Mouse (Mus musculus) CH12.LX (cell line): Measurements from ENCODE around the gene Gpr19. TPM values are rescaled to one million over a fixed set of nuclear protein-coding genes. Genes with fewer than 3 reads are reported as not detected.
A peak's percentile ranks its signal among the peaks of the same experiment; 100 is the strongest.

Experiments used
- DNase-seq: peaks from one replicate; pipeline ENCODE4 v3.0.0-alpha.2; 2013; ENCODE audit errors: extremely low read depth
- H3K27ac ChIP-seq: 2 replicates; pipeline ENCODE4 v1.5.1; 2012; ENCODE audit warnings: low read depth, mild to moderate bottlenecking, control low read depth, moderate library complexity; ENCODE audit not compliant: insufficient read depth
- H3K27me3 ChIP-seq: replicated peaks from 2 replicates; pipeline ENCODE3; 2012; ENCODE audit warnings: inconsistent platforms
- H3K36me3 ChIP-seq, 2 experiments: replicated peaks in 1 of 2; 2 replicates each; pipeline versions ENCODE3 to v1.6.1; 2012; ENCODE audit warnings: inconsistent platforms in 1 of 2, low read length in 1 of 2, mild to moderate bottlenecking in 1 of 2, mixed read lengths in 1 of 2, moderate library complexity in 1 of 2; ENCODE audit not compliant: control insufficient read depth in 1 of 2, insufficient read depth in 1 of 2
- H3K4me1 ChIP-seq, 2 experiments: 2 replicates each; pipeline ENCODE4 v1.6.1; 2012; ENCODE audit warnings: inconsistent platforms in 1 of 2, moderate library complexity in 1 of 2; ENCODE audit not compliant: insufficient read depth in 2 of 2, control insufficient read depth in 1 of 2
- H3K4me2 ChIP-seq: 2 replicates; pipeline ENCODE4 v1.6.1; 2012; ENCODE audit warnings: low read depth, mild to moderate bottlenecking, control low read depth; ENCODE audit not compliant: poor library complexity, insufficient read depth, severe bottlenecking
- H3K4me3 ChIP-seq, 3 experiments: fragments of 150-350 bp in 1 of 3; sonication (generic) in 1 of 3; replicated peaks in 1 of 3; 2 replicates each; pipeline versions ENCODE3 to v1.5.1; 2011 to 2012; ENCODE audit warnings: low read depth in 2 of 3, low read length in 2 of 3, mild to moderate bottlenecking in 2 of 3, moderate library complexity in 2 of 3, control low read depth in 1 of 3, improper control_type of control experiment in 1 of 3, inconsistent platforms in 1 of 3, mixed read lengths in 1 of 3; ENCODE audit not compliant: poor library complexity in 1 of 3
- H3K79me2 ChIP-seq: replicated peaks from 2 replicates; pipeline ENCODE4 v1.6.1; 2012; ENCODE audit warnings: mild to moderate bottlenecking, moderate library complexity; ENCODE audit not compliant: control insufficient read depth, poor library complexity, insufficient read depth, severe bottlenecking; ENCODE audit errors: extremely low read depth
- H3K9ac ChIP-seq: 2 replicates; pipeline ENCODE4 v1.6.1; 2012; ENCODE audit warnings: low read depth, mild to moderate bottlenecking, control low read depth, moderate library complexity; ENCODE audit not compliant: insufficient read depth
- H3K9me3 ChIP-seq: replicated peaks from 2 replicates; pipeline ENCODE3; 2012; ENCODE audit warnings: low read length, inconsistent platforms, mixed read lengths
- BHLHE40 ChIP-seq: IDR thresholded peaks from 2 replicates; pipeline ENCODE4 v1.6.1; 2011; ENCODE audit warnings: mild to moderate bottlenecking, low read depth, low read length, improper control_type of control experiment
- CHD1 ChIP-seq: IDR thresholded peaks from 2 replicates; pipeline ENCODE4 v1.6.1; 2012; ENCODE audit warnings: low read depth, low read length, improper control_type of control experiment, inconsistent platforms
- CHD2 ChIP-seq: IDR thresholded peaks from 2 replicates; pipeline ENCODE4 v1.6.1; 2011; ENCODE audit warnings: low read length, improper control_type of control experiment
- CTCF ChIP-seq, 2 experiments: IDR thresholded peaks in 1 of 2; conservative IDR thresholded peaks in 1 of 2; 2 replicates each; pipeline ENCODE4 v1.5.1; 2011 to 2012; ENCODE audit warnings: low read depth in 2 of 2, low read length in 2 of 2, improper control_type of control experiment in 1 of 2, inconsistent platforms in 1 of 2, mild to moderate bottlenecking in 1 of 2, moderate library complexity in 1 of 2
- ELF1 ChIP-seq: IDR thresholded peaks from 2 replicates; pipeline ENCODE4 v1.6.1; 2014; ENCODE audit warnings: low read depth, mild to moderate bottlenecking, inconsistent platforms, low read length, improper control_type of control experiment
- EP300 ChIP-seq: IDR thresholded peaks from 2 replicates; pipeline ENCODE4 v1.6.1; 2011; ENCODE audit warnings: low read length, improper control_type of control experiment
- ETS1 ChIP-seq: conservative IDR thresholded peaks from 2 replicates; pipeline ENCODE4 v1.6.1; 2012; ENCODE audit warnings: low read depth, mild to moderate bottlenecking, inconsistent platforms, low read length, improper control_type of control experiment, moderate library complexity
- HCFC1 ChIP-seq: IDR thresholded peaks from 2 replicates; pipeline ENCODE4 v1.6.1; 2012; ENCODE audit warnings: low read depth, mild to moderate bottlenecking, inconsistent platforms, low read length, improper control_type of control experiment
- IRF4 ChIP-seq: IDR thresholded peaks from 2 replicates; pipeline ENCODE4 v1.6.1; 2014; ENCODE audit warnings: low read depth, mild to moderate bottlenecking, inconsistent platforms, low read length, improper control_type of control experiment
- KAT2A ChIP-seq: IDR thresholded peaks from 2 replicates; pipeline ENCODE4 v1.6.1; 2012; ENCODE audit warnings: low read length, improper control_type of control experiment, inconsistent platforms; ENCODE audit not compliant: insufficient replicate concordance
- MAX ChIP-seq: IDR thresholded peaks from 2 replicates; pipeline ENCODE4 v1.6.1; 2011; ENCODE audit warnings: low read length, improper control_type of control experiment
- MEF2A ChIP-seq: IDR thresholded peaks from 2 replicates; pipeline ENCODE4 v1.6.1; 2014; ENCODE audit warnings: low read depth, mild to moderate bottlenecking, inconsistent platforms, low read length, improper control_type of control experiment, borderline replicate concordance
- MXI1 ChIP-seq: IDR thresholded peaks from 2 replicates; pipeline ENCODE4 v1.6.1; 2011; ENCODE audit warnings: mild to moderate bottlenecking, low read depth, low read length, improper control_type of control experiment
- MYC ChIP-seq: IDR thresholded peaks from 2 replicates; pipeline ENCODE4 v1.6.1; 2011; ENCODE audit warnings: low read depth, mild to moderate bottlenecking, improper control_type of control experiment, low read length
- NRF1 ChIP-seq: IDR thresholded peaks from 2 replicates; pipeline ENCODE4 v1.6.1; 2014; ENCODE audit warnings: low read depth, mild to moderate bottlenecking, inconsistent platforms, low read length, improper control_type of control experiment, moderate library complexity
- PAX5 ChIP-seq: IDR thresholded peaks from 2 replicates; pipeline ENCODE4 v1.6.1; 2012; ENCODE audit warnings: low read length, inconsistent platforms, mixed read lengths
- SIN3A ChIP-seq: IDR thresholded peaks from 2 replicates; pipeline ENCODE4 v1.6.1; 2012; ENCODE audit warnings: low read length, improper control_type of control experiment, inconsistent platforms
- SMC3 ChIP-seq: IDR thresholded peaks from 2 replicates; pipeline ENCODE4 v1.6.1; 2011; ENCODE audit warnings: low read depth, low read length, improper control_type of control experiment
- TBP ChIP-seq: conservative IDR thresholded peaks from 2 replicates; pipeline ENCODE4 v1.6.1; 2011; ENCODE audit warnings: low read depth, low read length, improper control_type of control experiment
- TCF12 ChIP-seq: IDR thresholded peaks from 2 replicates; pipeline ENCODE4 v1.6.1; 2014; ENCODE audit warnings: low read depth, mild to moderate bottlenecking, inconsistent platforms, low read length, improper control_type of control experiment
- UBTF ChIP-seq: IDR thresholded peaks from 2 replicates; pipeline ENCODE4 v1.6.1; 2012; ENCODE audit warnings: low read depth, mild to moderate bottlenecking, inconsistent platforms, low read length, improper control_type of control experiment, moderate library complexity
- USF2 ChIP-seq: conservative IDR thresholded peaks from 2 replicates; pipeline ENCODE4 v1.6.1; 2011; ENCODE audit warnings: low read depth, low read length, improper control_type of control experiment
- ZNF384 ChIP-seq: IDR thresholded peaks from 2 replicates; pipeline ENCODE4 v1.6.1; 2012; ENCODE audit warnings: low read depth, low read length, improper control_type of control experiment, inconsistent platforms
- dilution Hi-C: fragments of 300-500 bp; cut with MboI; formaldehyde crosslinking; loops from 2 replicates; pipeline ENCODE4 v1.14.3; 2020; ENCODE audit warnings: low sequenced_read_pairs; ENCODE audit not compliant: extremely low pct_unique_long_range_greater_than_20kb, extremely low pct_ligation_motif_present
- in situ Hi-C: fragments of 300-500 bp; cut with MboI; formaldehyde crosslinking; loops from 3 replicates; pipeline ENCODE4 v1.14.3; 2019; ENCODE audit warnings: low sequenced_read_pairs, low pct_ligation_motif_present, low pct_unique_long_range_greater_than_20kb, mixed read lengths
- polyA plus RNA-seq: library from polyadenylated mRNA; unstranded; fragments of >175 nt; gene quantifications from 2 replicates; pipeline ENCODE4 v1.2.1, GENCODE M21; 2012; ENCODE audit warnings: low read depth; ENCODE audit not compliant: insufficient read length
- total RNA-seq, 2 experiments: library from RNA; depleted of rRNA; stranded (reverse); fragments of 300-350 nt in 1 of 2; fragments of >200 nt in 1 of 2; gene quantifications; 2 replicates each; pipeline ENCODE4 v1.2.3; 2012 to 2014

Gpr19 gene
- total and polyA plus RNA-seq, 3 experiments, result 4.8 to 7.5 (median 5.2) TPM

DNA sequence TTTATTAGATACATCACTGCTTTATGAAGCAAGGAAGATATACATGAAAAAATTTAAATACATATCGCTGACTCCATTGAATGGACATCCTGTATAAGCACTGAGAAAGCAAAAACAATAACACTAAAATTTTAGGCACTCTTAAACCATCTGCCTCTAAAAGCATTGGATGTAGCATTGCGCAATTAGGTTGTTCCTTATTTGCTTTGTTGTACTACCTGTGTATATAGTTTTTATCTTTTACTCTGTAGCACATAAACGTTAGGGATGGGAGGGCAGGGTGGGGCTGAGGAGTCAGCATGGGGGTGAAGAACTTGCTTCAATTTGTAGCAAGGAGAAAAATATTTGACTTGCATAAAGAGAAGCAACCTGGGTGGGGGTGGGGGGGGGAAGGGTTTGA, 25.9 kb upstream of the Gpr19 start:
- dilution Hi-C loops, result no loop called here
- H3K9me3 ChIP-seq, result no peaks in the 10 kb centered on the region
- peaks cover 0 to 18% of the 10 kb centered on the region in 2 experiments; a peak in 2 of 4 replicates for H3K4me1 ChIP-seq
- no peak overlapping the region for H3K27ac ChIP-seq
- H3K27me3 ChIP-seq, result no peaks in the 10 kb centered on the region
- no peak overlapping the region for H3K4me2 ChIP-seq
- no peak for DNase-seq
- peak overlapping the region in 1 of 3 experiments; percentile 99 for H3K4me3 ChIP-seq
- no peak for TF ChIP-seq CTCF (conservative IDR thresholded peaks at IDR 0.05 in 1 of 2, IDR thresholded peaks at IDR 0.05 in 1 of 2; ENCODE audit: low read depth in 2 of 2, low read length in 2 of 2)
- TF ChIP-seq IRF4, result no peak
- no peak for TF ChIP-seq ELF1
- no peak for TF ChIP-seq HCFC1
- no peak for TF ChIP-seq MAX
- TF ChIP-seq ETS1, result no peak
- TF ChIP-seq MEF2A, result no peak
- TF ChIP-seq TBP, result no peak
- in situ Hi-C loops, result no loop called here
- H3K79me2 ChIP-seq, result peaks cover 37% of the 10 kb centered on the region
- H3K9ac ChIP-seq, result no peak overlapping the region
- H3K36me3 ChIP-seq, result peaks cover 0 to 5% of the 10 kb centered on the region in 2 experiments

DNA sequence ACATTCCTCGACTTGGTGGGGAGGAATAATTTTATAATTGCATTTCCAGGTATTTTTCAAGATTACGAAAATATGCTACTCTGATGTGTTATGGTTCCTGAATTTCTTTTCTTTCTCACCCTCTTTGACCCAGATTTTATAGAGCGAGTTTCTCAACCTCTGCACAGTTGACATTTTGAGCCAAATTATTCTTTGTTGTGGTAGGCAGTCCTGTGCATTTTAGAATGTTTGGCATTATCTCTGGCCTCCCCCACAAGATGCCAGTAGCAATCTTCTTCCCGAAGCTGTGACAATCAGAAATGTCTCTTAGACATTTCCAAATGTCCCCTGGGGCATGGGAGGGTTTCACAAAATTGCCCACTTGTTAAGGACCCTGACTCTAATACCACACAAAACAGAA, 25.3 kb upstream of the Gpr19 start:
- H3K4me3 ChIP-seq, result peak overlapping the region in 2 of 3 experiments; percentile 84 to 99
- no peaks in the 10 kb centered on the region for H3K27me3 ChIP-seq
- dilution Hi-C loops (no loop called here), in situ Hi-C loops (no loop called here)
- no peak for DNase-seq
- H3K27ac ChIP-seq, result no peak overlapping the region; the same call in 1 of the 2 replicates
- H3K9ac ChIP-seq, result no peak overlapping the region
- TF ChIP-seq MAX (no peak), MXI1 (0 out of 2 replicates have a peak, but pooled peaks have one; percentile 25)
- peak overlapping the region; percentile 63 for H3K4me2 ChIP-seq
- peaks cover 34% of the 10 kb centered on the region for H3K79me2 ChIP-seq
- peaks cover 0 to 5% of the 10 kb centered on the region in 2 experiments for H3K36me3 ChIP-seq
- peaks cover 0 to 23% of the 10 kb centered on the region in 2 experiments; a peak in 2 of 4 replicates for H3K4me1 ChIP-seq
- H3K9me3 ChIP-seq, result no peaks in the 10 kb centered on the region

DNA sequence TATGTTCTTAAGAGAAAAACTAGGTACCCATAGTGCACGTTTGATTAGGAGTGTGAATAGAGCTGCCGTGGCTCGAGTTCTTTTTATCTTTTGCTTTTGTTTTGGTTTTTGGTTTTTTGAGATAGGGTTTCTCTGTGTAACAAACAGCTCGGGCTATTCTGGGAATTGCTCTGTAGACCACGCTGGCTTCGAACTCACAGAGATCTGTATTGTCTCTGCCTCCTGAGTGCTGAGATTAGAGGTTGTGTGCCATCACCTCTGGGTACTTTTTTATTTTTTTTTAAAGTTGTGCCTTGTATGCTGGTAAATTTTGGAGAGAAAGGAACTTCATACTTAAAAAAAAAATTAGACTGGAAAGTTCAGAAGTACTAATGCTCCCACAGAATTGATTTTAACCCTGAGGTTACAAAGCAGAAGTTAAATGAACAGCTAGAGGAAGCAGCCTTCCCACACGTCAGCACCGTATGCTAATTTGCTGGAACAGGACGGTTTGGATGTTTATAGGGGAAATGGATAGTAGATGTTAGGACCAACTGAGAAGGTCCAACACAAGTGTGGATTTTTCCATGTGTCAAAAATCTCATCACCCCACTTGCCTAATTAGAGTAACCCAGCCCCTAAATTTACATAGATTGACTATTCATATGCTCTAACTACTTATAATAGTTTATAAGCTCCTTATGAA, 24.3 kb upstream of the Gpr19 start:
- no peak overlapping the region for H3K27ac ChIP-seq

More for the DNA sequence above, 24.3 kb upstream of the Gpr19 start:
- no peaks in the 10 kb centered on the region for H3K9me3 ChIP-seq
- H3K79me2 ChIP-seq, result peaks cover 34% of the 10 kb centered on the region
- peaks cover 0 to 26% of the 10 kb centered on the region in 2 experiments; a peak in 2 of 4 replicates for H3K4me1 ChIP-seq
- no peaks in the 10 kb centered on the region for H3K27me3 ChIP-seq
- peak overlapping the region; percentile 84 to 99 (median 88) for H3K4me3 ChIP-seq
- peaks cover 0 to 5% of the 10 kb centered on the region in 2 experiments for H3K36me3 ChIP-seq
- dilution Hi-C loops (no loop called here), in situ Hi-C loops (no loop called here)
- peak; percentile 80 for DNase-seq
- H3K4me2 ChIP-seq, result peak overlapping the region; percentile 98
- TF ChIP-seq ZNF384 (peak; percentile 65), KAT2A (no peak), EP300 (peak; percentile 30; the same call in 1 of the 2 replicates), UBTF (no peak), BHLHE40 (peak; percentile 16; the same call in 1 of the 2 replicates), MYC (0 out of 2 replicates have a peak, but pooled peaks have one; percentile 47), PAX5 (no peak), MXI1 (peak; percentile 57; the same call in 1 of the 2 replicates), MEF2A (no peak), TCF12 (0 out of 2 replicates have a peak, but pooled peaks have one; percentile 8), SIN3A (peak; percentile 77), SMC3 (no peak), ETS1 (0 out of 2 replicates have a peak, but pooled peaks have one; percentile 35), NRF1 (no peak), USF2 (no peak), TBP (0 out of 2 replicates have a peak, but pooled peaks have one; percentile 13), CHD2 (no peak), CHD1 (peak; percentile 70; the same call in 1 of the 2 replicates)
- H3K9ac ChIP-seq, result peak overlapping the region; percentile 97
